Mouse (Mus musculus) spleen, adult 12 weeks (tissue): ENCODE results near the gene Syndig1l.

Experiments
- DNase-seq: peaks from one replicate; pipeline ENCODE4 v3.0.0; 2022; ENCODE audit warnings: low spot score

The Syndig1l gene

DNA sequence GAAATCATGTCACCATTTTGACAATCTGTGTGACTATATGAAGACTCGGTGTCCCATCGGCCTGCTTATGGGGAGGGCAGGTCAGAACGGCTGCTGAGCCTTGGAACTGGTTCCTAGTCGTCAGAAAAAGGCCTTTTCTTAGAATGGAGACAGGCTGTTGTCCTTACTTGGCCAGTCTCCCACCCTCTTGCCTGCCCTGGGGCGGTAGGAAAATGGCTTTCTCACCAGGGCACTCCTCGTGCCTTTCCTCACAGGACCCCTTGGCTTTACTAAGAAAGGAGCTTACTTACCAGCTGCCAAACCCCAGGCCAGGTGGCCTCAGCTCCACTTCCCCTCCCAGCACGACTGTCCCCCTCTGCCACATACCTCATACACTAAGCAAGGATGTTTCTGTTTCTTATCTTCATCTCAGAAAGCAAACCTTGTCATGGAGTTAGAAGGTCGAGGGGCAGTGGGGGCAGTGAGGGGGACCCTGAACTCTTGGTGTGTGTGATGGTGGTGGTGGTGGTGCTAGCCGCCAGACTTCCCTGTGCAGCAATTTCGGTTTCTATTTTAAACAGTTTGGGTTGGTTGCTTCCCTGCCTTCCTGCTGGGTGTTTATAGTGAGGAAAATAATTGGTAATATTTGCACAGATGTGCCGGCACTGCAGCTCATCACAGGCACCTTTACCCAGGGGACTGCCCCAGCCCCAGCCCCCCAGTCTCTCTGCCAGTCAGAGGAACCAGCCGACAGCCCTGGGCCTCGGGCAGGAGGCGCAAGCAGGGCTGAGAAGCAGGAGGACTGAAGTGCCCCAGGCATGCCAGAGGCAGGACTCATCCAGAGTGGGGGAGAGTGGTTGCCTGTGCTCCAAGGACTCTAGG is 23.7 kb downstream of the Syndig1l start:
- no peak for DNase-seq

DNA sequence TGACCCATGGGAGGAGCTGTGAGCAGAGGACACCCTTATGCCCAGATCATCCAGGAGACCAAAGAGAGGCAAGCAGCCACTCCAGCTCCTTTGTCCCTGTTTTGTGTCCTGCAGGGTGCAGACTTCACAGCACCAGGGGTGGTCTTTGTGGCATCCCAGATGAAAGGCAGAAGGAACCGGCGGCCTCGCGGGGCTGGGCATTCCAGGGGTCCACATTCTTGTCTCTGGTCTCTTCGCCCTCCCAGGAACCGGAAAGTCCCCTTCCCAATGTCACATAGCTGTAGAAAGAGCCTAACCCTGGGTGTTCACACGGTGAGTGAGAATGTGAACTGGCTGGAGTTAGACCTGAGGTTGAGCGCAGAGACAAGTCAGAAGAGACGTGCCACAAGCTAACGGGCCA is 27.0 kb downstream of the Syndig1l start:
- no peak for DNase-seq

DNA sequence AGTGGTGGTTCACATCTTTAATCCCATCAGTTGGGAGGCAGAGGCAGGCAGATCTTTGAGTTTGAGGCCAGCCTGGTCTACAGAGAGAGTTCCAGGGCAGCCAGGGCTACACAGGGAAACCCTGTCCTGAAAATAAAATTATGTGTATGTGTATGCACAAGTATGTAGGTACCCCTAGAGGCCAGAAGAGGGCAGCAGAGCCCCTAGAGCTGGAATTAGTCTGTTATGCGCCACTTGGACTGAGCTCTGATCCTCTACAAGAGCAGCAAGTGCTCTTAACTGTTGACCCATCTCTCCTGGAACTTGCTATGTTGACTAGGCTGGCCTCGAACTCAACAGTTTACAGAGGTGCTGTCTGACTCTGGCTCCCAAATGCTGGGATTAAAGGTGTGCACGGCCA is 28.1 kb downstream of the Syndig1l start:
- no peak for DNase-seq

DNA sequence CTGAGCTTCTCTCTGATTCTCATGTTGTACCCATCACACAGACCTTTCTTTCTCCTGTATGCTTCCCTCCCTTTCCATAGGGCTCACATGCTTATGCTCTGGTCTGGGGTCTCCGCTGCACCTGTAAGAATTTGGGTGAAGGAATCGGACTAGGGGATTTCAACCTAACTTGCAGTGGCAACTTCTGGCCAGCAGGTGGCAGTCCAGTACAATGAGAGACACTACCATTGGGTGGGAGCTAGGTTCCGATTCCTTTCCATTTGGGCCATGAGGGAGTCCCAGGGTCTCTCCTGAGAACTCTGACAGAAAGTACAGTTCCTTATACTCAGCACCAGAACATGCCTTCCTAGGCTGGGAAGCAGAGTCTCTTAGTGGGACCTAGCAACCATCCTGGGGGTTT is 44.7 kb downstream of the Syndig1l start:
- peak; percentile 45 for DNase-seq

DNA sequence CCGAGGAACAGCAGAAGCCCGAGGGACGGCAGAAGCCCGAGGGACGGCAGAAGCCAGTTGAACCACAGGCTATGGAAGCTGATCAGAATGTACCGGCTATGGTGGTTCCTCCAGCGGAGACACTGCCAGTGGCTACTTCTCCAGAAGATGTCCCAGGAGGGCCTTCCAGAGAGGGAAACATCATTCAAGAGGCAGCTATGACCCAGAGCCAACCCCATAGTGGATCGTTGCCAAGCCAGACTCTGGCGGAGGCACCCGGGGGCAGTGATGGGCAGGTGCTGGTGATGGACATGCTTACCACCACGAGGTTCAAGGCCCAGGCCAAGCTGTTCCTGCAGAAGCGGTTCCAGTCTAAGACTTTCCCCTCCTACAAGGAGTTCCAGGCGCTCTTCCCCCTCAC is 48.4 kb downstream of the Syndig1l start:
- no peak for DNase-seq

DNA sequence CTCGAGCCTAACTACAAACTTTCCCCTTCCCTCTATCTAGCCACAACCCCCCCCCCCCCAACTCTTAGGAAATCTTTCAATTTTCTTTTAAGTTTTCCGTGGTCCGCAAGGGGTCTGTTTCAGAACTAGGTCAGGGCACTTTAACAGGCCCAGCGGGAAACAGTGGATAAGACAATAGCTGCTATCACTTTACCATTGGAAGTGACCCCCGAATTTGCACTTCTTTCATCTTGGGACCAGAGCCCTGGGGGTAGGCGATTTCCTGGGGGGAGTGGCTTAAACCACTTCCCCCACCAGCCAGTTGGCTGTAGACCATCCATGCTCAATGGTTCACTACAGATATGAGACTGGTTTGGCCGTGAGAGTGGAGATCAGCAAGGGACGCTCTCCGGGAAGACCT is 58.0 kb downstream of the Syndig1l start, which contains the start of gene Vrtn:
Gene Vrtn, plus strand, starts transcription at position 366 of the 400 bp plus-strand sequence.
- DNase-seq: no peak

DNA sequence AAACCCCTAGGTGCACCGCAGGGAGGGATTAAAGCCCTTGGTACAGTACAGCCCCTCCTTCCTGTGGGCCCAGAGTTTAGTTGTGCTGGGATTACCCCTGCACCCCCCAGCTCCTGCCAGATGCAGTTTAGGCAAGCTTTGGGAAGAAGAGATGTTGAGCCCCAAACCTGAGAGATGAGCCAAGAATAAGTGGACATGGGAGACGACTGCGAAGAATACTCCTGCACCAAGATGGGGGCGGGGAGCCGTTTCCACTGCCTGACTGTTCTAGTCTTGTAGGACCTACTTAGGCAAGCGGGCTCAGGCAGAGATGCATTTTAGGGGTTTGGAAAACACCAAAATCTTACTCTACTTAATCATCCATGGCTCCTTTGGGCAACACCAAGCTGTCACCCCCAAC is 58.4 kb downstream of the Syndig1l start:
- no peak for DNase-seq

DNA sequence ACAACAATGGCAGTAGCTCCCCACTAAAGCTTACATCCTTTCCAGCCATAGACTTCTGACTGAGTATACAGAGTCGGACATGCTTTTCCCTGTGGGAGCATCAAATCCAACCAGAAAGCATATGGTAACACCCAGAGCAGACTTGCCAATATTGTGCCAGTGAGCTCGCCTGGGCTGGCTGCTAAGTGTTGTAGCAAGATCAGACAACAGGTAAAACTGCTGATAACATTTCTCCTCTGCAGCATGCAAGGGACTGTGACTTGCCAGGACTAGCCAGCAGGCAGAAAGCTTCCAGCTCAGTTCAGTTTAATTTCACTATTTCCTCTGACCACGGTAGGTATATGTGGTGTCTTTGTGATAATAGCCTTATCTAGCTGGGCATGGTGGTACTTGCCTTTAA is 66.8 kb downstream of the Syndig1l start:
- DNase-seq: no peak
